10 mouse cellular contexts compared by ENCODE assay signal in genomic region chr7:99183751-99184150, GRCm38 (mm10). TPM values are rescaled to one million over a fixed set of nuclear protein-coding genes. Genes with fewer than 3 reads are reported as not detected.
DNase-seq lines count a peak whose midpoint lies in the region; ATAC-seq and TF ChIP-seq lines count a peak whose summit lies in the region.
"Had no signal": no experiment of that assay in that cellular context is flagged by ENCODE, and none has a peak within 500 bp of the region (broad histone marks: within the 10 kb centered on the region; RNA-seq: fewer than 3 reads in every experiment).

No protein-coding gene starts in this region.

- no peak overlapping the region for H3K27ac ChIP-seq in forebrain, embryonic 10.5 days
- H3K27ac ChIP-seq in forebrain, embryonic 16.5 days (ENCODE audit: low read length), result no peak overlapping the region
- H3K27ac ChIP-seq in lung, embryonic 15.5 days, result peak overlapping the region; percentile 80
- H3K27ac ChIP-seq in intestine, embryonic 14.5 days (ENCODE audit: low read depth), result no peak overlapping the region
- H3K27ac ChIP-seq in kidney, embryonic 14.5 days (ENCODE audit: low read depth, low read length), result no peak overlapping the region

- 72% methylated on average over 6 of the region's 6 CpGs for WGBS in forebrain, embryonic 10.5 days
- WGBS in forebrain, embryonic 16.5 days, result 69% methylated on average over 6 of the region's 6 CpGs
- WGBS in lung, embryonic 15.5 days, result 69% methylated on average over 6 of the region's 6 CpGs
- 71% methylated on average over 6 of the region's 6 CpGs for WGBS in lung, adult 2 months
- 71% methylated on average over 6 of the region's 6 CpGs for WGBS in intestine, embryonic 14.5 days
- 69% methylated on average over 6 of the region's 6 CpGs for WGBS in kidney, embryonic 14.5 days

- H3K4me1 ChIP-seq in forebrain, embryonic 10.5 days, result peaks cover 26% of the 10 kb centered on the region
- H3K4me1 ChIP-seq in forebrain, embryonic 16.5 days (replicated peaks; ENCODE audit: control insufficient read depth, insufficient read depth, low read length), result peaks cover 10% of the 10 kb centered on the region
- peaks cover 19% of the 10 kb centered on the region for H3K4me1 ChIP-seq in lung, embryonic 15.5 days
- H3K4me1 ChIP-seq in lung, adult 2 months (ENCODE audit: control insufficient read depth, insufficient read depth, low read length), result no peaks in the 10 kb centered on the region; the same call in 1 of the 2 replicates
- peaks cover 7% of the 10 kb centered on the region; the same call in 1 of the 2 replicates for H3K4me1 ChIP-seq in intestine, embryonic 14.5 days (replicated peaks; ENCODE audit: control insufficient read depth, insufficient read depth, low read length)
- H3K4me1 ChIP-seq in kidney, embryonic 14.5 days (ENCODE audit: control insufficient read depth, insufficient read depth, low read length), result 0 out of 2 replicates have a peak, but pooled peaks cover 7% of the 10 kb centered on the region

- H3K4me3 ChIP-seq in forebrain, embryonic 10.5 days, result peak overlapping the region; percentile 79
- H3K4me3 ChIP-seq in forebrain, embryonic 16.5 days (replicated peaks; ENCODE audit: low read length), result no peak overlapping the region
- no peak overlapping the region for H3K4me3 ChIP-seq in lung, embryonic 15.5 days
- no peak overlapping the region for H3K4me3 ChIP-seq in lung, adult 2 months (replicated peaks; ENCODE audit: extremely low read depth, low read depth, low read length)
- no peak overlapping the region for H3K4me3 ChIP-seq in intestine, embryonic 14.5 days (ENCODE audit: low read depth, low read length)
- H3K4me3 ChIP-seq in kidney, embryonic 14.5 days (ENCODE audit: low read length), result no peak overlapping the region

- peaks cover 28% of the 10 kb centered on the region for H3K27me3 ChIP-seq in forebrain, embryonic 10.5 days (ENCODE audit: poor library complexity, severe bottlenecking)
- H3K27me3 ChIP-seq in forebrain, embryonic 16.5 days (replicated peaks; ENCODE audit: control insufficient read depth, insufficient read depth, low read length), result no peaks in the 10 kb centered on the region
- no peaks in the 10 kb centered on the region; the same call in 1 of the 2 replicates for H3K27me3 ChIP-seq in lung, embryonic 15.5 days
- H3K27me3 ChIP-seq in intestine, embryonic 14.5 days (replicated peaks; ENCODE audit: control insufficient read depth, insufficient read depth, low read length), result no peaks in the 10 kb centered on the region; the same call in 1 of the 2 replicates
- H3K27me3 ChIP-seq in kidney, embryonic 14.5 days (ENCODE audit: control insufficient read depth, insufficient read depth, low read length), result 0 out of 2 replicates have a peak, but pooled peaks cover 4% of the 10 kb centered on the region

- no peak overlapping the region for H3K4me2 ChIP-seq in forebrain, embryonic 16.5 days (ENCODE audit: low read length)
- peak overlapping the region; percentile 97; the same call in 1 of the 2 replicates for H3K4me2 ChIP-seq in lung, embryonic 15.5 days
- H3K4me2 ChIP-seq in intestine, embryonic 14.5 days (ENCODE audit: low read length), result 0 out of 2 replicates have a peak overlapping the region, but pooled peaks have one; percentile 95
- no peak overlapping the region for H3K4me2 ChIP-seq in kidney, embryonic 14.5 days (replicated peaks; ENCODE audit: low read depth, low read length)

- H3K9me3 ChIP-seq in forebrain, embryonic 10.5 days, result no peaks in the 10 kb centered on the region
- no peaks in the 10 kb centered on the region for H3K9me3 ChIP-seq in forebrain, embryonic 16.5 days (ENCODE audit: control insufficient read depth, low read length)
- no peaks in the 10 kb centered on the region for H3K9me3 ChIP-seq in lung, embryonic 15.5 days
- H3K9me3 ChIP-seq in intestine, embryonic 14.5 days (ENCODE audit: control insufficient read depth, low read length), result no peaks in the 10 kb centered on the region
- H3K9me3 ChIP-seq in kidney, embryonic 14.5 days (ENCODE audit: control insufficient read depth, low read length), result no peaks in the 10 kb centered on the region

- TF ChIP-seq POLR2A in lung, adult 2 months (IDR thresholded peaks at IDR 0.05; ENCODE audit: borderline replicate concordance, extremely low read depth, low read depth, low read length), result no peak

- no peak for DNase-seq in forebrain, embryonic 10.5 days (ENCODE audit: extremely low spot score, low spot score)
- no peak for DNase-seq in lung, adult 2 months
- DNase-seq in intestine, embryonic 14.5 days (ENCODE audit: low spot score), result no peak
- DNase-seq in monocyte, adult 2 months (ENCODE audit: low read depth in 1 of 2, low spot score in 2 of 2), result peak; percentile 59 to 68
- DNase-seq in right cerebral cortex, postnatal 10 days (ENCODE audit: low spot score in 2 of 2), result no peak
- DNase-seq: adrenal gland, postnatal 25 days had no signal

- no peak for TF ChIP-seq CTCF in lung, adult 2 months (IDR thresholded peaks at IDR 0.05; ENCODE audit: insufficient read depth, low read length)

- no peak overlapping the region for H3K9ac ChIP-seq in forebrain, embryonic 16.5 days (replicated peaks; ENCODE audit: low read depth, low read length)
- no peak overlapping the region for H3K9ac ChIP-seq in lung, embryonic 15.5 days
- no peak overlapping the region for H3K9ac ChIP-seq in intestine, embryonic 14.5 days (ENCODE audit: low read length)
- no peak overlapping the region for H3K9ac ChIP-seq in kidney, embryonic 14.5 days (ENCODE audit: low read depth, low read length)

- no peak for ATAC-seq in forebrain, embryonic 16.5 days
- ATAC-seq in lung, embryonic 15.5 days (ENCODE audit: borderline replicate concordance, extremely low read depth, low FRiP score, low TSS enrichment), result no peak
- no peak for ATAC-seq in intestine, embryonic 14.5 days (replicated peaks; ENCODE audit: low FRiP score, low TSS enrichment, low read depth)
- no peak for ATAC-seq in kidney, embryonic 14.5 days (ENCODE audit: low FRiP score, low TSS enrichment)

- no peaks in the 10 kb centered on the region for H3K36me3 ChIP-seq in forebrain, embryonic 10.5 days (replicated peaks)
- H3K36me3 ChIP-seq in forebrain, embryonic 16.5 days (ENCODE audit: control insufficient read depth, insufficient read depth), result no peaks in the 10 kb centered on the region
- no peaks in the 10 kb centered on the region for H3K36me3 ChIP-seq in lung, embryonic 15.5 days
- H3K36me3 ChIP-seq in intestine, embryonic 14.5 days (ENCODE audit: control insufficient read depth, insufficient read depth, low read length), result no peaks in the 10 kb centered on the region
- no peaks in the 10 kb centered on the region for H3K36me3 ChIP-seq in kidney, embryonic 14.5 days (ENCODE audit: control insufficient read depth, insufficient read depth, low read length)

RNA-seq across cellular contexts. Expression of gene Dgat2, which starts 1.2 kb away (rescaled TPM):
- polyA plus RNA-seq in forebrain, embryonic 10.5 days (2016; fragmentation: Nextera tagmentation; extraction: Ambion mirVana), result 12.3 and 14.8 TPM in 2 replicates
- 16.1 and 18.5 TPM in 2 replicates for polyA plus RNA-seq in forebrain, embryonic 16.5 days (2015; fragmentation: Nextera tagmentation; extraction: Ambion mirVana)
- 32.7 and 34.7 TPM in 2 replicates for polyA plus RNA-seq in lung, embryonic 15.5 days (2015; fragmentation: Nextera tagmentation; extraction: Ambion mirVana)
- 93.7 and 100 TPM in 2 replicates for polyA plus RNA-seq in lung, adult 2 months (2012; rRNA removed)
- 40.8 and 44.2 TPM in 2 replicates for polyA plus RNA-seq in intestine, embryonic 14.5 days (2014; fragmentation: Nextera tagmentation; extraction: Ambion mirVana)
- polyA plus RNA-seq in kidney, embryonic 14.5 days (2014; fragmentation: Nextera tagmentation; extraction: Ambion mirVana), result 12.7 and 21.9 TPM in 2 replicates

RNA-seq across cellular contexts. Expression of gene Uvrag, which starts 42.8 kb away (rescaled TPM):
- polyA plus RNA-seq in forebrain, embryonic 10.5 days (2016; fragmentation: Nextera tagmentation; extraction: Ambion mirVana), result 9.8 and 10.4 TPM in 2 replicates
- polyA plus RNA-seq in forebrain, embryonic 16.5 days (2015; fragmentation: Nextera tagmentation; extraction: Ambion mirVana), result 18.3 and 19.4 TPM in 2 replicates
- 21.8 and 23.7 TPM in 2 replicates for polyA plus RNA-seq in lung, embryonic 15.5 days (2015; fragmentation: Nextera tagmentation; extraction: Ambion mirVana)
- polyA plus RNA-seq in lung, adult 2 months (2012; rRNA removed), result 35.4 and 79.1 TPM in 2 replicates
- 23.2 and 25.8 TPM in 2 replicates for polyA plus RNA-seq in intestine, embryonic 14.5 days (2014; fragmentation: Nextera tagmentation; extraction: Ambion mirVana)
- 15.1 and 22.7 TPM in 2 replicates for polyA plus RNA-seq in kidney, embryonic 14.5 days (2014; fragmentation: Nextera tagmentation; extraction: Ambion mirVana)

RNA-seq across cellular contexts. Expression of gene Mogat2, which starts 54.7 kb away (rescaled TPM):
- polyA plus RNA-seq in forebrain, embryonic 10.5 days (2016; fragmentation: Nextera tagmentation; extraction: Ambion mirVana), result 35.2 and 37.7 TPM in 2 replicates
- 1.3 and 2.0 TPM in 2 replicates for polyA plus RNA-seq in forebrain, embryonic 16.5 days (2015; fragmentation: Nextera tagmentation; extraction: Ambion mirVana)
- polyA plus RNA-seq in lung, embryonic 15.5 days (2015; fragmentation: Nextera tagmentation; extraction: Ambion mirVana), result 1.1 and 1.5 TPM in 2 replicates
- polyA plus RNA-seq in lung, adult 2 months (2012; rRNA removed), result 1.1 and 3.1 TPM in 2 replicates
- polyA plus RNA-seq in intestine, embryonic 14.5 days (2014; fragmentation: Nextera tagmentation; extraction: Ambion mirVana), result 40.1 and 48.6 TPM in 2 replicates
- 2.7 and 3.0 TPM in 2 replicates for polyA plus RNA-seq in kidney, embryonic 14.5 days (2014; fragmentation: Nextera tagmentation; extraction: Ambion mirVana)
- polyA plus RNA-seq: inflammation-experienced regulatory T-cells, adult 6 months had no signal

Comparison
In these comparisons a context has a peak if more than half of its experiments do, and no peak if none do; other contexts are left out.
1. DNase-seq: peak in monocyte, adult 2 months (2 of 2); none in forebrain, embryonic 10.5 days (single experiment), lung, adult 2 months (single experiment), intestine, embryonic 14.5 days (single experiment) and right cerebral cortex, postnatal 10 days (0 of 2).
2. H3K4me2 ChIP-seq: peak in lung, embryonic 15.5 days (single experiment) and intestine, embryonic 14.5 days (single experiment); none in forebrain, embryonic 16.5 days (single experiment) and kidney, embryonic 14.5 days (single experiment).